Mouse (Mus musculus) frontal cortex, adult 2 months (tissue): ENCODE data around the gene Dnaic2. TPM values are rescaled to one million over a fixed set of nuclear protein-coding genes. Genes with fewer than 3 reads are reported as not detected.
A peak's percentile ranks its signal among the peaks of the same experiment; 100 is the strongest.

Source experiments
- DNase-seq, 2 experiments: peaks; one replicate each; pipeline ENCODE4 v3.0.0; 2022; ENCODE audit warnings: low spot score in 1 of 2; ENCODE audit errors: extremely low spot score in 1 of 2
- polyA plus RNA-seq: library from polyadenylated mRNA; depleted of rRNA; stranded (reverse); fragments of >200 nt; gene quantifications from 2 replicates; pipeline ENCODE4 v1.2.3, GENCODE M21; 2012; rRNA removed

The Dnaic2 gene
- polyA plus RNA-seq, 1 experiment = 2.5 TPM

DNA sequence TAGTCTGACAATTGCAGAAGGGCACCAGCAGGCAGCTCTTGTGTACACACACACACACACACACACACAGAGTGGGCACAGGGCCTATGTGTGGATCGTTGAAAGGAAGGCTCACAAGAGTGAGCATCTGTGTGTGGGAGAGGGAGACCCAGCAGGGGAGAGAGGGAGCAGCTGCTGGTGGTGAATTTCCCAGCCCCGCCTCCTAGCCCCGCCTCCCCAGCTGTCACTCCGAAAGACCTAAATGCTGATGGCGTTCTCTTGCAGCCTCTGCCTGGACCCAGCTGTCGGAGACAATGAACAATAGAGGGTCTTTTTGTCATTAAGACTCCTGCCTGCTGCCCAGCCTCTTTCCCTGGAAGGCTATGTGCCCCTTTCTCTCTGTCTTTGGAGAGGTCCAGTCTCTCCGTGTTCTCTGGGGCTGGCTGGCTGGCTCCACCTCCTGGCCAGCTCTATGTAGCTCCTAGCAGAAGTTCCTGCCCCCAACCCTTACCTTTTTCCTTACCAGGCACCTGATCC, 68.1 kb downstream of the Dnaic2 start:
- peak; percentile 91 to 96 for DNase-seq

DNA sequence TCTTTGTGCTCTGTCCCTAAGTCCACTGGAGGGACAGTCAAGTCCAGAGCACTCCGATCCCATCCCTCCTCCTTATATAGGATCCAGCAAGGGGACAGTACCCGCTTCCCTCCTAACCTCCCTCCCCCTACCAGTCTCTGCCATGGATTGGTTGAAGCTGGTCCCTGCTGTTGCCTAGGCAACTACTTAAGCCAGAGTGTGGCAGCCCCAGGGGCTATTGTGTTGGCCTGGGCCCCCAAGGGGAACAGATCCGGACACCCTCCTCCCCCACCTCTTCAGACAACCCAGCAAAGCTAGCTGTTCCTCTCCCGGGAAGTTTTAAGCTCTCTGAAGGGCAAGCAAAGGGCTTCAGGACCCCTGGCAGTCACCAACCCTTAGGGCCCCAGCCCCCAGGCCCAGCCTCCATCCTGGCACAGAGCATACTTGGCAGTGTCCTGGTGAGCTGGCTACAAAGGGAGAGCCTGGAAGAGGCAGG, 68.7 kb downstream of the Dnaic2 start, which contains the start of gene Btbd17:
Gene Btbd17, minus strand, starts transcription at position 98 of the 475 bp plus-strand sequence.
- DNase-seq = peak; percentile 43 to 51

DNA sequence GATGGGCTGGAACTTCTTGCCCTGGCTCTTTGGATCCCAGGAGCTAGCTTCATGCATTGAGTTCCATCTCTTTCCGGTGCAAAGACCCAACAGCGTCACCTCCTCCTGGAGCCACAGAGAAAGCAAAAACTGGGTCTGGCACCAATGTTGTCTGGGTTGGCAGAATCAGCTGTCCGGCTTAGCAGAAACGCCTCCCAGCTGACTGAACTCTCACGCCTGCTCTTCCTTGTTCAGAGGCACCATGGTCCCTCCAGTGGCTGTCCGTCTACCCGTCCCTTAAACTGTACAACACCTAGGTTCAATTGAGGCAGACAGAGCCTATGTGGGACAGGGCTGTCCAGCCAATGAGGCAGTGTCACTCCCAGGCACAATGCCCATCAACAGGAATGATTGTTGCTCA, 70.0 kb downstream of the Dnaic2 start:
- DNase-seq = no peak

DNA sequence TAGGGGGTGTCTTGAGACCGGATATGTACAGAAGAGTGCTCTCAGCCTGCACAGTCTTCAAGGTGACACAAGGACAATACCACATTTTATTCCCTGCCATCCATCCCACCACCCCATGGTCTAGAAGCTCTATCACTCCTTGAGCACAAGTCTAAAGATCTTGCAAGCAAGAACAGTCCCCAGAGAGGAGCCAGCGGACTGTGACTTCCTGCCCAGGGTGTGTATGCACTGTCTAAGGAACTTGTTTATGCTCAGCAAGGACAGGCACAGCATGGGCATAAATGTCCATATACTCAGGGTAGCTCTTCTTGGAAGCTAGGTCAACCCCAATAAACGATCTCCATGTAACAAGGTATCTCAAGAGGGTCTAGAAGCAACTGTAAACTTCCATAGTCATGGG, 70.8 kb downstream of the Dnaic2 start:
- DNase-seq = no peak

DNA sequence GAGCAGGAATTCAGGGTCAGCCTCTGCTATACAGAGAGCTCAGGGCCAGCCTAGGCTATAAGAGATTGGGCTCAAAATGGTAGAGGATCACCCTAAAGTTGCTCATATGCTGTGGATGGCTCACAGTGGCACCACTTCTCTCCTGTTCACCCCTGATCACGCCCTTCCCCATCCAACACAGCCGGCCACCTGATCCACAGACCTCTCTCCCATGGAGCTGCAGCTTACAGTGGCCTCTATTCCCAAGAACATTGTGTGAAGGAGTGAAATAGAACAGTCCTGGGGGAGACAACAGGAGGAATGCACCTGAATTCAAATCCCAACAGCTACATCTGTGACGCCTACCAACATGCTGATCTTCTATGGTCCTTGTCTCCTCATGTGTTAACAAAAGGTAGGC, 71.4 kb downstream of the Dnaic2 start, which contains the start of gene Gpr142:
Gene Gpr142, plus strand, starts transcription at position 301 of the 400 bp plus-strand sequence.
- DNase-seq = no peak

DNA sequence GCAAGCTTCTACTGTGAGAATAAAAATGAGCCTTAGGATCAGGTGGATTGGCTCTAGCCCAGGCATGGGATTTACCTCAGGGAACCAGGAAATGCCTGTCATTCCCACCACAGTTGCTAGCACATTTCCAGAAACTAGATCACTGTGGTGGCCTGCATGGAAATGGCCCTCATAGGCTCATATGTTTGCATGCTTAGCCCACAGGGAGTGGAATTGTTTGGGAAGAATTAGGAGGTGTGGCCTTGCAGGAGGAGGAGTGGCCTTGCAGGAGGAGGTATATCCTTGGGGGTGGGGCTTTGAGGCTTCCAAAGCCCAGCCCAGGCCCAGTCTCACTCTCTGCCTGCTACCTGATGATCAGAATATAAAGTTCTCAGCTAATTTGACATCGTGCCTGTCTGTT, 74.7 kb downstream of the Dnaic2 start:
- no peak for DNase-seq

DNA sequence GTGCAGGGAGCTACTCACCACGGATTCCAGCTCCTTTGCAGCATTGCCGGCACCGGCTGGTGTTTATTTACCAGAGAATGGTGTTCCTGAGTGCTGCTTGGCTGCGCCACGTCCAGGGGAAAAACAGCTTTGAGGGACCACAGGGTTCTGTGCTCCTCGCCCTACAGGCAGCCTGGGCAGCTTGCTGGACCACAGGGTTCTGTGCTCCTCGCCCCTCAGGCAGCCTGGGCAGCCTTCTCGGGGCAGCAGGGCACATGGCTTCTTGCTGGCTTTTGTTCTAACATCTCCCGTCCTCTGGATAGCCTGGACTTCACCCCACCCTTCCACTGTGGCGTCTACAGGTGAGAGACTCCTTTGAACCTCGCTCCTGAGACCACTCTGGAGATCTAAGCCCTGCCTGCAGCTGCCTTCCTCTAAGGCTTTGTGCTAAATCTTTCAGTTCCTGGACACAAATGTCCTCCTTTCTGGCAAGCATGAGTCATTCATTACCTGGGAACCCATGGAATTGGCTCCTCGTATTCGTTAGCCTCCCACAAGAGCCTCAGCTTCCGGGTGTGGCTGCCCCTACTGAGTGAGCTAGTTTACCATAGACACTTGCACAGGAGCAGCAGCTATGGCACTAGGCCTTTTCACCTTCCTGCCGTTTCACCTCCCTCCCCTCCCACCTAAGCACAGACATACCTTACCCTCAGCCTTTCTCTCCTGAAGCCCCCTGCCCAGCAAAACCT, 75.5 kb downstream of the Dnaic2 start:
- DNase-seq = no peak

DNA sequence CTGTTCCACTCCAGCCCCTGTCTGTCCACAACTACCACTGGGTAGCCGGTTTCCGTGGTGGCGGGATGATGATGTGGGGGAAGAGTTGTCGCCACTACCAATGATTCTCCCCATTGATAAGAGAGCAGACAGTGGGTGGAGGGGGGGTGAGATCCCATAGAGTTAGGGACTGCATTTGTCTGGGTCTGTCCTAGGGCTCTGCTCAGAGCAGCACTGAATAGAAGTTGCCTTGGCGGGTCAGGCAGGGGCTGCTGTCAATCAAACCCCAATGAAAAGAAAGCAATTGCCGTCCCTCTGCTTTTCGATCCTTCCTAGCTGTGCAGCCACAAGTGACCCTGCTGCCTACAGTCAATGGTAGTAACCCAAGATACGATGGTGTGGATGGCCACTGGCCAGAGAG, 76.8 kb downstream of the Dnaic2 start:
- DNase-seq = no peak

DNA sequence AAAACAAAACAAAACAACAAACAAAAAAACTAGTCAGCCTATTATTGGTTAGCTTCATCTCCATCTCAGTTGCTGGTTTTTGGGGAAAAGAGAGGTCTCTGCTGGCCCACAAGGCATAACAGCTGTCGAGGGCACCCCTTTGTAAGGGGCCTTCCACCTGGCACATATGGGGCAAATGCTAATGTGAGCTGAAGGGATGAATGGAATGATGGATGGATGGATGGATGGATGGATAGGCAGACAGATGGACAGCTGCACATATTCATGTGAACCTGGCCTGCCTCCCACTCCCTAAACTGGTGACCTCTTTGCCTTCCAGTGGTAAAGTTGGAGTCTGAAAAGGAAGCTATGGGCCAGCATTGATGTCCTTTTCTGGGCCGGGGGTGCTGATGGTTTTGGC, 79.8 kb downstream of the Dnaic2 start:
- DNase-seq = no peak

Other genes starting within 250 kb of the Dnaic2 start
- gene Rpl38, start 58.9 kb upstream of the Dnaic2 start, polyA plus RNA-seq = 1,969 and 2,066 TPM in 2 replicates
- gene Ttyh2, start 52.0 kb upstream of the Dnaic2 start, polyA plus RNA-seq = 19.0 and 20.1 TPM in 2 replicates
- 5.0 and 5.8 TPM in 2 replicates for gene Kif19a, start 38.0 kb downstream of the Dnaic2 start, polyA plus RNA-seq
- gene Btbd17, start 68.5 kb downstream of the Dnaic2 start, polyA plus RNA-seq = 55.1 and 55.7 TPM in 2 replicates
- gene Gpr142, start 71.5 kb downstream of the Dnaic2 start, polyA plus RNA-seq = 0.08 TPM in 1 of 2 replicates, not detected in the other
- gene Gprc5c, start 123.7 kb downstream of the Dnaic2 start, polyA plus RNA-seq = 3.5 and 4.7 TPM in 2 replicates
- gene Cd300a, start 162.6 kb downstream of the Dnaic2 start, polyA plus RNA-seq = 0.54 and 0.57 TPM in 2 replicates
- 0.22 and 0.59 TPM in 2 replicates for gene Cd300lb, start 207.0 kb downstream of the Dnaic2 start, polyA plus RNA-seq
- gene Cd300c, start 241.7 kb downstream of the Dnaic2 start, polyA plus RNA-seq = not detected in 2 replicates